Comparison of ENCODE assay signal across 7 mouse cellular contexts in the genomic region with DNA sequence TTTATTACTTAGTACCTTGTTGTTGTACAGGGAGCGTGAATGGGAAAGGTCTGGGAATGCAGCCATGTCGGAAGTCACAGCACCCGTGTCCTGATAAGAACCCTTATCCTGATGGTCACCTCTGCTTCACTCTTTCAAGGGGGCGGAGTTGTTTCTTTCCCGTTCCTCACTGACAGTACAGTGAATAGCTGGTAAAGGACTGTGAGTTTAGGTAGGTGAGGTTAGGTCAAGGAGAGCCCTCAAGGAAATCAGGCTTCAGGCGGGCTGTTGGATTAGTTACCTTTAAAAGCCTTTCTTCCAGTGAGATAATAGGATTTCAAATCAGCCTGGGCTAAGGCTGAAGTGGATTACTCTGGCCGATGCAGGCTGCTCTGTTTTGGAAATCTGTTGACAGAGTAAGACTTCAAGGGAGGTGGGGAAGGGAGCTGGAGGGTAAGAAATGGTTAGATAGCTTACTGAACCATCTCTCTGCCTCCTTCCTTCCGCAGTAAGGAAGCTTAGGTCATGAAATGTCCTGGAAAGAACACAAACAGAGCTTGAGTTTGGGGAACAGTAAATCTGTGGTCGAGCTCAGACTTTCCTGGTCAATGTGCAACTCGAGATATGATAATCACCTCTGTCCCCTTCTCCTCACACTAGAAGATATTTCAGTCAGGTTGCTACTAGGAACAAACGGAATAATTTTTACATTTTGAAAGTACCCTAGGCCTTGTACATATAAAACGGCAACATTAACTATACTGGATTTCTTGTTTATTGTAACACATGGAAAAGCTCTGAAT. TPM values are rescaled to one million over a fixed set of nuclear protein-coding genes. Genes with fewer than 3 reads are reported as not detected.
A peak's percentile ranks its signal among the peaks of the same experiment; 100 is the strongest.
DNase-seq lines count a peak whose midpoint lies in the region; ATAC-seq and TF ChIP-seq lines count a peak whose summit lies in the region.

No protein-coding gene starts in this region.

- H3K9ac ChIP-seq in lung, embryonic 15.5 days = peak overlapping the region; percentile 11; the same call in 1 of the 2 replicates
- H3K9ac ChIP-seq in forebrain, embryonic 12.5 days = no peak overlapping the region
- H3K9ac ChIP-seq in liver, embryonic 14.5 days (replicated peaks) = peak overlapping the region; percentile 43
- H3K9ac ChIP-seq in stomach, embryonic 14.5 days (replicated peaks; ENCODE audit: low read depth, low read length) = no peak overlapping the region; the same call in 1 of the 2 replicates

- no peak for ATAC-seq in lung, embryonic 15.5 days (ENCODE audit: borderline replicate concordance, extremely low read depth, low FRiP score, low TSS enrichment)
- ATAC-seq in forebrain, embryonic 12.5 days (ENCODE audit: low FRiP score) = no peak
- ATAC-seq in liver, embryonic 14.5 days (ENCODE audit: insufficient read depth) = no peak
- no peak for ATAC-seq in stomach, embryonic 14.5 days (ENCODE audit: insufficient number of reproducible peaks, insufficient read depth, low FRiP score, low read depth)

- H3K4me1 ChIP-seq in lung, embryonic 15.5 days = peaks cover 57% of the 10 kb centered on the region
- peaks cover 42% of the 10 kb centered on the region for H3K4me1 ChIP-seq in forebrain, embryonic 12.5 days
- H3K4me1 ChIP-seq in liver, embryonic 14.5 days (replicated peaks; ENCODE audit: control insufficient read depth in 2 of 2, insufficient read depth in 2 of 2, low read length in 1 of 2) = peaks cover 43 to 55% of the 10 kb centered on the region in 2 experiments
- peaks cover 32% of the 10 kb centered on the region; the same call in 1 of the 2 replicates for H3K4me1 ChIP-seq in stomach, embryonic 14.5 days (ENCODE audit: control insufficient read depth, insufficient read depth, low read length)

- WGBS in lung, embryonic 15.5 days = 26% methylated on average over 12 of the region's 12 CpGs
- 24% methylated on average over 12 of the region's 12 CpGs for WGBS in forebrain, embryonic 12.5 days
- 7% methylated on average over 12 of the region's 12 CpGs for WGBS in liver, embryonic 14.5 days (ENCODE audit: insufficient replicate concordance)
- 33% methylated on average over 12 of the region's 12 CpGs for WGBS in stomach, embryonic 14.5 days

- no peak for DNase-seq in lung, postnatal 25 days (ENCODE audit: low spot score)
- DNase-seq in liver, embryonic 14.5 days (ENCODE audit: low read depth in 3 of 3, low spot score in 3 of 3) = no peak
- no peak for DNase-seq in left cerebral cortex, postnatal 4 days
- DNase-seq in urinary bladder, adult 2 months (ENCODE audit: low spot score) = no peak

- H3K4me3 ChIP-seq in lung, embryonic 15.5 days = peak overlapping the region; percentile 57
- no peak overlapping the region for H3K4me3 ChIP-seq in forebrain, embryonic 12.5 days (replicated peaks)
- H3K4me3 ChIP-seq in liver, embryonic 14.5 days (ENCODE audit: insufficient read depth in 1 of 2, low read depth in 2 of 2, low read length in 2 of 2) = peak overlapping the region; percentile 48 to 68
- H3K4me3 ChIP-seq in stomach, embryonic 14.5 days (ENCODE audit: low read depth, low read length) = peak overlapping the region; percentile 43; the same call in 1 of the 2 replicates

- H3K27me3 ChIP-seq in lung, embryonic 15.5 days = no peaks in the 10 kb centered on the region
- H3K27me3 ChIP-seq in forebrain, embryonic 12.5 days = no peaks in the 10 kb centered on the region
- H3K27me3 ChIP-seq in liver, embryonic 14.5 days (ENCODE audit: control insufficient read depth, insufficient read depth, low read length) = no peaks in the 10 kb centered on the region
- no peaks in the 10 kb centered on the region for H3K27me3 ChIP-seq in stomach, embryonic 14.5 days (ENCODE audit: control insufficient read depth, insufficient read depth, low read length)

- intact Hi-C loops in left cerebral cortex, postnatal 4 days (cut with DNase I) = no loop called here

- H3K27ac ChIP-seq in lung, embryonic 15.5 days = peak overlapping the region; percentile 96
- H3K27ac ChIP-seq in forebrain, embryonic 12.5 days = no peak overlapping the region
- H3K27ac ChIP-seq in liver, embryonic 14.5 days = peak overlapping the region; percentile 43
- peak overlapping the region; percentile 48; the same call in 1 of the 2 replicates for H3K27ac ChIP-seq in stomach, embryonic 14.5 days (ENCODE audit: low read length)

- H3K9me3 ChIP-seq in lung, embryonic 15.5 days = no peaks in the 10 kb centered on the region
- no peaks in the 10 kb centered on the region for H3K9me3 ChIP-seq in forebrain, embryonic 12.5 days
- H3K9me3 ChIP-seq in liver, embryonic 14.5 days (ENCODE audit: control insufficient read depth, low read length) = no peaks in the 10 kb centered on the region
- H3K9me3 ChIP-seq in stomach, embryonic 14.5 days (ENCODE audit: control insufficient read depth, low read depth, low read length) = no peaks in the 10 kb centered on the region

- no peak for TF ChIP-seq CTCF in liver, embryonic 14.5 days (IDR thresholded peaks at IDR 0.05; ENCODE audit: low read depth)

- TF ChIP-seq EP300 in liver, embryonic 14.5 days (IDR thresholded peaks at IDR 0.05; ENCODE audit: low read depth) = no peak

- no peaks in the 10 kb centered on the region for H3K36me3 ChIP-seq in lung, embryonic 15.5 days
- H3K36me3 ChIP-seq in forebrain, embryonic 12.5 days (replicated peaks) = no peaks in the 10 kb centered on the region
- no peaks in the 10 kb centered on the region for H3K36me3 ChIP-seq in liver, embryonic 14.5 days (replicated peaks; ENCODE audit: control insufficient read depth, insufficient read depth, low read depth)
- no peaks in the 10 kb centered on the region for H3K36me3 ChIP-seq in stomach, embryonic 14.5 days (ENCODE audit: control insufficient read depth, insufficient read depth, low read length)

- peak overlapping the region; percentile 66 for H3K4me2 ChIP-seq in lung, embryonic 15.5 days
- peak overlapping the region; percentile 60 for H3K4me2 ChIP-seq in forebrain, embryonic 12.5 days
- peak overlapping the region; percentile 96 for H3K4me2 ChIP-seq in liver, embryonic 14.5 days (ENCODE audit: low read depth)
- H3K4me2 ChIP-seq in stomach, embryonic 14.5 days (replicated peaks; ENCODE audit: low read depth, low read length) = peak overlapping the region; percentile 62

RNA-seq across cellular contexts. Expression of a gene that starts 1.8 kb away (rescaled TPM):
- polyA plus RNA-seq in lung, embryonic 15.5 days (2015; fragmentation: Nextera tagmentation; extraction: Ambion mirVana) = 65.0 and 69.6 TPM in 2 replicates
- polyA plus RNA-seq in forebrain, embryonic 12.5 days (2016; fragmentation: Nextera tagmentation; extraction: Ambion mirVana) = 31.4 and 35.5 TPM in 2 replicates
- polyA plus RNA-seq in liver, embryonic 14.5 days (2012; rRNA removed) = 22.8 and 23.7 TPM in 2 replicates
- polyA plus RNA-seq in liver, embryonic 14.5 days (2014; fragmentation: Nextera tagmentation; extraction: Ambion mirVana) = 22.6 and 25.7 TPM in 2 replicates
- polyA plus RNA-seq in stomach, embryonic 14.5 days (2014; fragmentation: Nextera tagmentation; extraction: Ambion mirVana) = 55.0 and 62.5 TPM in 2 replicates
- 10 to 100 TPM; 54.4 to 58.7 TPM for total RNA-seq in left cerebral cortex, postnatal 4 days (2021)
- polyA plus RNA-seq in urinary bladder, adult 2 months (2012; rRNA removed) = 61.8 and 63.4 TPM in 2 replicates

RNA-seq across cellular contexts. Expression of a gene that starts 32.3 kb away (rescaled TPM):
- not detected in 2 replicates for polyA plus RNA-seq in lung, embryonic 15.5 days (2015; fragmentation: Nextera tagmentation; extraction: Ambion mirVana)
- 0.06 and 0.18 TPM in 2 replicates for polyA plus RNA-seq in forebrain, embryonic 12.5 days (2016; fragmentation: Nextera tagmentation; extraction: Ambion mirVana)
- polyA plus RNA-seq in liver, embryonic 14.5 days (2012; rRNA removed) = 0.03 and 0.08 TPM in 2 replicates
- polyA plus RNA-seq in liver, embryonic 14.5 days (2014; fragmentation: Nextera tagmentation; extraction: Ambion mirVana) = 0.05 and 0.10 TPM in 2 replicates
- polyA plus RNA-seq in stomach, embryonic 14.5 days (2014; fragmentation: Nextera tagmentation; extraction: Ambion mirVana) = 0.28 TPM in 1 of 2 replicates, not detected in the other
- total RNA-seq in left cerebral cortex, postnatal 4 days (2021) = under 1 TPM in 1 of 2 experiments, not detected in 1; 0.48 TPM
- 0.06 and 0.12 TPM in 2 replicates for polyA plus RNA-seq in urinary bladder, adult 2 months (2012; rRNA removed)

RNA-seq across cellular contexts. Expression of a gene that starts 39.3 kb away (rescaled TPM):
- not detected in 2 replicates for polyA plus RNA-seq in lung, embryonic 15.5 days (2015; fragmentation: Nextera tagmentation; extraction: Ambion mirVana)
- not detected in 2 replicates for polyA plus RNA-seq in forebrain, embryonic 12.5 days (2016; fragmentation: Nextera tagmentation; extraction: Ambion mirVana)
- polyA plus RNA-seq in liver, embryonic 14.5 days (2012; rRNA removed) = 0.01 TPM in 2 replicates
- polyA plus RNA-seq in liver, embryonic 14.5 days (2014; fragmentation: Nextera tagmentation; extraction: Ambion mirVana) = not detected in 2 replicates
- polyA plus RNA-seq in stomach, embryonic 14.5 days (2014; fragmentation: Nextera tagmentation; extraction: Ambion mirVana) = 0.13 TPM in 1 of 2 replicates, not detected in the other
- total RNA-seq in left cerebral cortex, postnatal 4 days (2021) = under 1 TPM in 1 of 2 experiments, not detected in 1; 0.34 TPM
- polyA plus RNA-seq in urinary bladder, adult 2 months (2012; rRNA removed) = 0.10 and 0.15 TPM in 2 replicates

RNA-seq across cellular contexts. Expression of a gene that starts 42.7 kb away (rescaled TPM):
- 37.6 and 40.3 TPM in 2 replicates for polyA plus RNA-seq in lung, embryonic 15.5 days (2015; fragmentation: Nextera tagmentation; extraction: Ambion mirVana)
- polyA plus RNA-seq in forebrain, embryonic 12.5 days (2016; fragmentation: Nextera tagmentation; extraction: Ambion mirVana) = 60.5 and 63.3 TPM in 2 replicates
- 3.1 and 5.2 TPM in 2 replicates for polyA plus RNA-seq in liver, embryonic 14.5 days (2012; rRNA removed)
- 10.6 and 11.4 TPM in 2 replicates for polyA plus RNA-seq in liver, embryonic 14.5 days (2014; fragmentation: Nextera tagmentation; extraction: Ambion mirVana)
- polyA plus RNA-seq in stomach, embryonic 14.5 days (2014; fragmentation: Nextera tagmentation; extraction: Ambion mirVana) = 42.1 and 47.6 TPM in 2 replicates
- 10 to 100 TPM; 47.3 to 50.4 TPM for total RNA-seq in left cerebral cortex, postnatal 4 days (2021)
- 12.4 and 17.0 TPM in 2 replicates for polyA plus RNA-seq in urinary bladder, adult 2 months (2012; rRNA removed)

RNA-seq across cellular contexts. Expression of a gene that starts 58.7 kb away (rescaled TPM):
- not detected in 2 replicates for polyA plus RNA-seq in lung, embryonic 15.5 days (2015; fragmentation: Nextera tagmentation; extraction: Ambion mirVana)
- not detected in 2 replicates for polyA plus RNA-seq in forebrain, embryonic 12.5 days (2016; fragmentation: Nextera tagmentation; extraction: Ambion mirVana)
- not detected in 2 replicates for polyA plus RNA-seq in liver, embryonic 14.5 days (2012; rRNA removed)
- polyA plus RNA-seq in liver, embryonic 14.5 days (2014; fragmentation: Nextera tagmentation; extraction: Ambion mirVana) = not detected in 2 replicates
- polyA plus RNA-seq in stomach, embryonic 14.5 days (2014; fragmentation: Nextera tagmentation; extraction: Ambion mirVana) = not detected in 2 replicates
- total RNA-seq in left cerebral cortex, postnatal 4 days (2021) = not detected
- not detected in 2 replicates for polyA plus RNA-seq in urinary bladder, adult 2 months (2012; rRNA removed)

Comparison
In these comparisons a context has a peak if more than half of its experiments do, and no peak if none do; other contexts are left out.
1. H3K9ac ChIP-seq: peak in lung, embryonic 15.5 days (single experiment) and liver, embryonic 14.5 days (single experiment); none in forebrain, embryonic 12.5 days (single experiment) and stomach, embryonic 14.5 days (single experiment).
2. Peak in every context shown above with its lines, with median percentiles within 50 percentile points of each other: H3K4me2 ChIP-seq.